Comparison of ENCODE assay signal across 24 mouse cellular contexts in the genomic region with DNA sequence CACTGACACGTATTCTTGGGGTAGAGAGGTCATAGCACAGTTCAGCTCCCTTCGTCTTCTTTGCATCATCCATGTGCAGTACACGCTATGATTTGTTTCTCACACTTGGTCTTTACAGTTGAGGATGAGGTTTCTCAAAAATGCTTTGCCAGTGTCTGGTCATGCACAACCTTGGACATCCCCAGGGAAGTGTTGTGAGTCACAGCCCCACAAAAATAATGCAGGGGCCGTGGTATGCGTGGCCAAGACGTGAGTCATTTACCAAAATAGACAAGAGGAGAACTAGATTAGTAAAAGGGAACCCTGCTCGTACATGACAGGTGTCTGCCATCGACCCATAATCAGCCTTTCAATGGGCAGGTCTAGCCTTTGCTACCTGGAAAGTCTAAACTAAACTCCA.
A peak's percentile ranks its signal among the peaks of the same experiment; 100 is the strongest.
DNase-seq lines count a peak whose midpoint lies in the region; ATAC-seq and TF ChIP-seq lines count a peak whose summit lies in the region.
"Had no signal": no experiment of that assay in that cellular context is flagged by ENCODE, and none has a peak within 500 bp of the region (broad histone marks: within the 10 kb centered on the region; RNA-seq: fewer than 3 reads in every experiment).

No protein-coding gene starts in this region.

- ATAC-seq in intestine, embryonic 16.5 days, result no peak
- ATAC-seq: inflammation-experienced regulatory T-cells, adult 6 months; liver, embryonic 12.5 days had no signal

- peak; percentile 29 for DNase-seq in gastrocnemius, adult 2 months
- DNase-seq in gastrocnemius, postnatal 36 days, result no peak
- DNase-seq in CH12.LX (ENCODE audit: extremely low read depth), result peak; percentile 89
- DNase-seq in brain, adult 2 months (ENCODE audit: low read depth, low spot score), result peak; percentile 42
- no peak for DNase-seq in retina, embryonic 14.5 days (ENCODE audit: low spot score)
- no peak for DNase-seq in kidney, postnatal 14 days
- DNase-seq: cerebellum, adult 11-12 months; cerebellum, postnatal 14 days; heart, postnatal 4 days; kidney, adult 8-10 months; kidney, postnatal 10 days; lung, adult 18-20 months; lung, postnatal 10 days; retina, postnatal 1 day; thymus, postnatal 25 days had no signal

- no peak overlapping the region for H3K4me2 ChIP-seq in CH12.LX (ENCODE audit: insufficient read depth, low read depth, poor library complexity, severe bottlenecking)
- no peak overlapping the region for H3K4me2 ChIP-seq in intestine, embryonic 16.5 days (ENCODE audit: low read depth, low read length)
- H3K4me2 ChIP-seq: embryonic facial prominence, embryonic 12.5 days; hindbrain, embryonic 14.5 days; limb, embryonic 13.5 days; liver, embryonic 12.5 days had no signal

- no peaks in the 10 kb centered on the region for H3K27me3 ChIP-seq in CH12.LX (replicated peaks)
- no peaks in the 10 kb centered on the region for H3K27me3 ChIP-seq in intestine, embryonic 16.5 days (replicated peaks; ENCODE audit: control insufficient read depth, insufficient read depth, low read length)
- H3K27me3 ChIP-seq: embryonic facial prominence, embryonic 12.5 days; limb, embryonic 13.5 days; liver, embryonic 12.5 days had no signal

- no peak for TF ChIP-seq CTCF in gastrocnemius, adult 2 months (IDR thresholded peaks at IDR 0.05)
- TF ChIP-seq CTCF in CH12.LX (conservative IDR thresholded peaks at IDR 0.05 in 1 of 2, IDR thresholded peaks at IDR 0.05 in 1 of 2; ENCODE audit: low read depth in 2 of 2, low read length in 2 of 2), result no peak

- in situ Hi-C loops in CH12.LX (cut with MboI; ENCODE audit: low pct_ligation_motif_present, low pct_unique_long_range_greater_than_20kb, low sequenced_read_pairs), result no loop called here

- H3K9me3 ChIP-seq in CH12.LX (replicated peaks; ENCODE audit: low read length), result no peaks in the 10 kb centered on the region
- H3K9me3 ChIP-seq in intestine, embryonic 16.5 days (ENCODE audit: control insufficient read depth, low read length), result no peaks in the 10 kb centered on the region
- H3K9me3 ChIP-seq: embryonic facial prominence, embryonic 12.5 days; heart, embryonic 10.5 days; limb, embryonic 13.5 days; liver, embryonic 12.5 days; midbrain, embryonic 10.5 days had no signal

- peak; percentile 78 for TF ChIP-seq EP300 in CH12.LX (IDR thresholded peaks at IDR 0.05; ENCODE audit: low read length)

- dilution Hi-C loops in CH12.LX (cut with MboI; ENCODE audit: extremely low pct_ligation_motif_present, extremely low pct_unique_long_range_greater_than_20kb, low sequenced_read_pairs), result no loop called here

- H3K4me3 ChIP-seq in gastrocnemius, adult 2 months, result no peak overlapping the region
- H3K4me3 ChIP-seq in CH12.LX (replicated peaks in 1 of 3; ENCODE audit: low read depth in 2 of 3, low read length in 2 of 3, poor library complexity in 1 of 3), result no peak overlapping the region
- no peak overlapping the region for H3K4me3 ChIP-seq in intestine, embryonic 16.5 days (ENCODE audit: low read length)
- H3K4me3 ChIP-seq: embryonic facial prominence, embryonic 12.5 days; heart, embryonic 10.5 days; layer of hippocampus, adult 2 months; limb, embryonic 13.5 days; liver, embryonic 12.5 days; midbrain, embryonic 10.5 days had no signal

- WGBS in intestine, embryonic 16.5 days, result 88% methylated on average over 8 of the region's 8 CpGs

- H3K9ac ChIP-seq in CH12.LX (ENCODE audit: insufficient read depth, low read depth), result no peak overlapping the region
- H3K9ac ChIP-seq in intestine, embryonic 16.5 days (ENCODE audit: low read depth, low read length), result no peak overlapping the region
- H3K9ac ChIP-seq: embryonic facial prominence, embryonic 12.5 days; hindbrain, embryonic 14.5 days; limb, embryonic 13.5 days; liver, embryonic 12.5 days had no signal

- no peaks in the 10 kb centered on the region for H3K36me3 ChIP-seq in CH12.LX (replicated peaks in 1 of 2; ENCODE audit: control insufficient read depth in 1 of 2, insufficient read depth in 1 of 2, low read length in 1 of 2)
- no peaks in the 10 kb centered on the region for H3K36me3 ChIP-seq in intestine, embryonic 16.5 days (ENCODE audit: control insufficient read depth, insufficient read depth, low read length)
- H3K36me3 ChIP-seq: embryonic facial prominence, embryonic 12.5 days; heart, embryonic 10.5 days; limb, embryonic 13.5 days; liver, embryonic 12.5 days had no signal

- TF ChIP-seq POLR2A in CH12.LX (IDR thresholded peaks at IDR 0.05; ENCODE audit: low read depth, low read length), result no peak

- intact Hi-C loops in gastrocnemius, adult 2 months (cut with DNase I), result no loop called here
- intact Hi-C loops in gastrocnemius, postnatal 36 days (cut with DNase I), result no loop called here

- H3K4me1 ChIP-seq in CH12.LX (ENCODE audit: control insufficient read depth in 1 of 2, insufficient read depth in 2 of 2), result peaks cover 10 to 30% of the 10 kb centered on the region in 2 experiments; a peak in 3 of 4 replicates
- peaks cover 13% of the 10 kb centered on the region for H3K4me1 ChIP-seq in intestine, embryonic 16.5 days (ENCODE audit: control insufficient read depth, insufficient read depth, low read length)

- H3K79me2 ChIP-seq in CH12.LX (replicated peaks; ENCODE audit: control insufficient read depth, extremely low read depth, insufficient read depth, poor library complexity, severe bottlenecking), result no peaks in the 10 kb centered on the region

- no peak overlapping the region for H3K27ac ChIP-seq in gastrocnemius, adult 2 months
- H3K27ac ChIP-seq in CH12.LX (ENCODE audit: insufficient read depth, low read depth), result no peak overlapping the region
- H3K27ac ChIP-seq in intestine, embryonic 16.5 days (ENCODE audit: low read length), result no peak overlapping the region
- H3K27ac ChIP-seq: embryonic facial prominence, embryonic 12.5 days; heart, embryonic 10.5 days; hindbrain, embryonic 14.5 days; layer of hippocampus, adult 2 months; limb, embryonic 13.5 days; liver, embryonic 12.5 days; midbrain, embryonic 10.5 days had no signal

- TF ChIP-seq RAD21 in CH12.LX (IDR thresholded peaks at IDR 0.05; ENCODE audit: low read depth, low read length), result no peak

TF ChIP-seq in CH12.LX, 34 proteins besides CTCF, POLR2A, EP300 and RAD21:
- TF ChIP-seq JUN (IDR thresholded peaks at IDR 0.05; ENCODE audit: insufficient read depth, low read depth, low read length), result peak; percentile 60; the same call in 1 of the 2 replicates
- no peak for TF ChIP-seq KAT2A (IDR thresholded peaks at IDR 0.05; ENCODE audit: insufficient replicate concordance, low read length)
- peak; percentile 93 for TF ChIP-seq ETS1 (conservative IDR thresholded peaks at IDR 0.05; ENCODE audit: low read depth, low read length)
- TF ChIP-seq ZC3H11A (IDR thresholded peaks at IDR 0.05; ENCODE audit: low read depth, low read length), result no peak
- no peak for TF ChIP-seq UBTF (IDR thresholded peaks at IDR 0.05; ENCODE audit: low read depth, low read length)
- TF ChIP-seq HCFC1 (IDR thresholded peaks at IDR 0.05; ENCODE audit: low read depth, low read length), result no peak
- TF ChIP-seq IRF4 (IDR thresholded peaks at IDR 0.05; ENCODE audit: low read depth, low read length), result no peak; the same call in 1 of the 2 replicates
- no peak for TF ChIP-seq ZMIZ1 (IDR thresholded peaks at IDR 0.05; ENCODE audit: low read depth, low read length)
- no peak for TF ChIP-seq SIN3A (IDR thresholded peaks at IDR 0.05; ENCODE audit: low read length)
- TF ChIP-seq JUND (conservative IDR thresholded peaks at IDR 0.05; ENCODE audit: low read depth, low read length), result 0 out of 2 replicates have a peak, but pooled peaks have one; percentile 29
- no peak for TF ChIP-seq CHD1 (IDR thresholded peaks at IDR 0.05; ENCODE audit: low read depth, low read length)
- TF ChIP-seq MAFK (IDR thresholded peaks at IDR 0.05; ENCODE audit: insufficient replicate concordance, low read length), result 0 out of 2 replicates have a peak, but pooled peaks have one; percentile 28
- peak; percentile 58; the same call in 1 of the 2 replicates for TF ChIP-seq MAX (IDR thresholded peaks at IDR 0.05; ENCODE audit: low read length)
- no peak for TF ChIP-seq SMC3 (IDR thresholded peaks at IDR 0.05; ENCODE audit: low read depth, low read length)
- peak; percentile 93 for TF ChIP-seq BHLHE40 (IDR thresholded peaks at IDR 0.05; ENCODE audit: low read depth, low read length)
- no peak for TF ChIP-seq NRF1 (IDR thresholded peaks at IDR 0.05; ENCODE audit: low read depth, low read length)
- no peak for TF ChIP-seq MAZ (IDR thresholded peaks at IDR 0.05; ENCODE audit: low read depth, low read length)
- TF ChIP-seq MEF2A (IDR thresholded peaks at IDR 0.05; ENCODE audit: borderline replicate concordance, low read depth, low read length), result peak; percentile 96
- TF ChIP-seq ELF1 (IDR thresholded peaks at IDR 0.05; ENCODE audit: low read depth, low read length), result no peak
- no peak for TF ChIP-seq POLR2AphosphoS2 (IDR thresholded peaks at IDR 0.05; ENCODE audit: low read depth, low read length)
- no peak for TF ChIP-seq TBP (conservative IDR thresholded peaks at IDR 0.05; ENCODE audit: low read depth, low read length)
- TF ChIP-seq USF2 (conservative IDR thresholded peaks at IDR 0.05; ENCODE audit: low read depth, low read length), result no peak
- no peak for TF ChIP-seq GABPA (IDR thresholded peaks at IDR 0.05; ENCODE audit: insufficient replicate concordance, low read depth, low read length)
- TF ChIP-seq TCF12 (IDR thresholded peaks at IDR 0.05; ENCODE audit: low read depth, low read length), result peak; percentile 21; the same call in 1 of the 2 replicates

Comparison
In these comparisons a context has a peak if more than half of its experiments do, and no peak if none do; other contexts are left out.
1. DNase-seq: peak in gastrocnemius, adult 2 months (single experiment), CH12.LX (single experiment) and brain, adult 2 months (single experiment); none in gastrocnemius, postnatal 36 days (0 of 2), retina, embryonic 14.5 days (single experiment) and kidney, postnatal 14 days (single experiment).